Mouse (Mus musculus) forebrain, embryonic 14.5 days (tissue): ENCODE results near the gene Hs3st5. TPM values are rescaled to one million over a fixed set of nuclear protein-coding genes. Genes with fewer than 3 reads are reported as not detected.

Experiments used
- ATAC-seq: fragments of 200-750 bp; cut with Nextera tagmentation; 2 replicates; pipeline ENCODE4 v1.8.0; 2017; ENCODE audit warnings: mild to moderate bottlenecking, moderate library complexity
- DNase-seq: peaks from one replicate; pipeline ENCODE4 v3.0.0-alpha.2; 2015; ENCODE audit warnings: low spot score
- H3K27ac ChIP-seq: fragments of 300-500 bp; sonication (generic); 2 replicates; pipeline ENCODE4 v1.5.1; 2014; ENCODE audit warnings: low read depth, mild to moderate bottlenecking, control low read depth, low read length, moderate library complexity
- H3K27me3 ChIP-seq: fragments of 300-500 bp; sonication (generic); replicated peaks from 2 replicates; pipeline ENCODE4 v1.6.1; 2014; ENCODE audit warnings: low read length, control low read depth, mixed read lengths; ENCODE audit not compliant: control insufficient read depth, insufficient read depth
- H3K36me3 ChIP-seq: fragments of 300-500 bp; sonication (generic); 2 replicates; pipeline ENCODE4 v1.6.1; 2014; ENCODE audit warnings: low read length, control low read depth; ENCODE audit not compliant: control insufficient read depth, insufficient read depth
- H3K4me1 ChIP-seq: fragments of 300-500 bp; sonication (generic); 2 replicates; pipeline ENCODE4 v1.6.1; 2014; ENCODE audit warnings: antibody characterized with exemption, low read length, control low read depth; ENCODE audit not compliant: control insufficient read depth, insufficient read depth
- H3K4me2 ChIP-seq: fragments of 300-500 bp; sonication (generic); 2 replicates; pipeline ENCODE4 v1.6.1; 2014; ENCODE audit warnings: mild to moderate bottlenecking, control low read depth, low read length
- H3K4me3 ChIP-seq: fragments of 300-500 bp; sonication (generic); 2 replicates; pipeline ENCODE4 v1.5.1; 2014; ENCODE audit warnings: low read depth, low read length, control low read depth
- H3K9ac ChIP-seq: fragments of 300-500 bp; sonication (generic); 2 replicates; pipeline ENCODE4 v1.6.1; 2014; ENCODE audit warnings: mild to moderate bottlenecking, low read length, control low read depth, moderate library complexity
- H3K9me3 ChIP-seq: fragments of 300-500 bp; sonication (generic); replicated peaks from 2 replicates; pipeline ENCODE4 v1.6.1; 2016; ENCODE audit warnings: low read length, control low read depth, mixed read lengths; ENCODE audit not compliant: control insufficient read depth
- WGBS: fragments of 180-500 bp; shearing (Covaris S2); extraction: QIAGEN DNeasy Blood & Tissue Kit; methylation state at CpG from one replicate; pipeline ENCODE4 v1.1.7; 2014; 5-methylcytosine and 5-hydroxymethylcytosine counted together
- polyA plus RNA-seq: library from polyadenylated mRNA; unstranded; fragments of >200 nt; fragmentation: Nextera tagmentation; extraction: Ambion mirVana; gene quantifications from 2 replicates; pipeline ENCODE4 v1.2.1, GENCODE M21; 2014

Hs3st5 gene
- 6.7 and 9.7 TPM in 2 replicates for polyA plus RNA-seq

GRCm38 (mm10) chr10:36506727-36507555, at the start of gene Hs3st5:
Gene Hs3st5, plus strand, starts transcription at chr10:36506814.
- H3K27ac ChIP-seq: no peak within 1 kb of the TSS
- peak; percentile 88 for ATAC-seq
- WGBS: under 1% methylated on average over 68 of the region's 71 CpGs

GRCm38 (mm10) chr10:36468664-36469063, 38.0 kb upstream of the Hs3st5 start:
- Histone ChIP-seq H3K4me1 (no peaks in the 10 kb centered on the region), H3K9me3 (no peaks in the 10 kb centered on the region), H3K4me3 (no peak overlapping the region), H3K4me2 (no peak overlapping the region), H3K27ac (no peak overlapping the region), H3K9ac (no peak overlapping the region), H3K36me3 (no peaks in the 10 kb centered on the region), H3K27me3 (no peaks in the 10 kb centered on the region)
- no peak for DNase-seq
- WGBS: 94% methylated on average over 3 of the region's 3 CpGs
- no peak for ATAC-seq

More at GRCm38 (mm10) chr10:36506727-36507555, at the start of gene Hs3st5:
- Histone ChIP-seq H3K4me3 (peak within 1 kb of the TSS; percentile 63), H3K27me3 (0 out of 2 replicates have a peak, but pooled peaks cover 3% of the 10 kb centered on the region), H3K4me1 (no peaks in the 10 kb centered on the region), H3K9me3 (no peaks in the 10 kb centered on the region), H3K4me2 (peak within 1 kb of the TSS; percentile 97), H3K9ac (peak within 1 kb of the TSS; percentile 70), H3K36me3 (no peaks in the 10 kb centered on the region)
- DNase-seq: peak; percentile 73

GRCm38 (mm10) chr10:36471135-36471534, 35.5 kb upstream of the Hs3st5 start:
- no peak overlapping the region for H3K4me2 ChIP-seq
- no peak overlapping the region for H3K4me3 ChIP-seq
- H3K27me3 ChIP-seq: no peaks in the 10 kb centered on the region
- H3K9ac ChIP-seq: no peak overlapping the region
- no peak overlapping the region for H3K27ac ChIP-seq
- H3K4me1 ChIP-seq: no peaks in the 10 kb centered on the region
- no peak for ATAC-seq
- DNase-seq: peak; percentile 4
- no peaks in the 10 kb centered on the region for H3K36me3 ChIP-seq
- no peaks in the 10 kb centered on the region for H3K9me3 ChIP-seq
- WGBS: 68% methylated on average over 3 of the region's 3 CpGs

GRCm38 (mm10) chr10:36474834-36475233, 31.8 kb upstream of the Hs3st5 start:
- H3K9ac ChIP-seq: no peak overlapping the region
- WGBS: 77% methylated on average over 3 of the region's 3 CpGs
- no peaks in the 10 kb centered on the region for H3K4me1 ChIP-seq
- ATAC-seq (no peak), DNase-seq (no peak)
- no peaks in the 10 kb centered on the region for H3K9me3 ChIP-seq
- no peak overlapping the region for H3K4me2 ChIP-seq
- H3K36me3 ChIP-seq: no peaks in the 10 kb centered on the region
- H3K27ac ChIP-seq: no peak overlapping the region
- H3K4me3 ChIP-seq: no peak overlapping the region
- no peaks in the 10 kb centered on the region for H3K27me3 ChIP-seq

GRCm38 (mm10) chr10:36477543-36477942, 29.1 kb upstream of the Hs3st5 start:
- no peak overlapping the region for H3K4me2 ChIP-seq
- H3K9ac ChIP-seq: no peak overlapping the region
- no peaks in the 10 kb centered on the region for H3K27me3 ChIP-seq
- no peak overlapping the region for H3K4me3 ChIP-seq
- no peaks in the 10 kb centered on the region for H3K36me3 ChIP-seq
- no peak for DNase-seq
- H3K4me1 ChIP-seq: no peaks in the 10 kb centered on the region
- WGBS: 81% methylated on average over 4 of the region's 4 CpGs
- no peaks in the 10 kb centered on the region for H3K9me3 ChIP-seq
- ATAC-seq: no peak
- no peak overlapping the region for H3K27ac ChIP-seq

- no peaks in the 10 kb centered on the region for H3K27me3 ChIP-seq
- H3K4me1 ChIP-seq: no peaks in the 10 kb centered on the region
- no peak overlapping the region for H3K4me3 ChIP-seq
- 9% methylated on average over 2 of the region's 2 CpGs for WGBS
- H3K4me2 ChIP-seq: no peak overlapping the region
- ATAC-seq: peak; percentile 71; the same call in 1 of the 2 replicates
- H3K9me3 ChIP-seq: no peaks in the 10 kb centered on the region
- DNase-seq: peak; percentile 46
- no peak overlapping the region for H3K27ac ChIP-seq
- H3K36me3 ChIP-seq: no peaks in the 10 kb centered on the region
- no peak overlapping the region for H3K9ac ChIP-seq
Observed at GRCm38 (mm10) chr10:36483362-36483761, 23.3 kb upstream of the Hs3st5 start.

- Histone ChIP-seq H3K27ac (no peak overlapping the region), H3K9ac (no peak overlapping the region), H3K36me3 (no peaks in the 10 kb centered on the region), H3K4me3 (no peak overlapping the region), H3K4me2 (no peak overlapping the region), H3K4me1 (no peaks in the 10 kb centered on the region), H3K9me3 (no peaks in the 10 kb centered on the region), H3K27me3 (no peaks in the 10 kb centered on the region)
- WGBS: 43% methylated on average over 3 of the region's 3 CpGs
- DNase-seq (no peak), ATAC-seq (no peak)
Observed at GRCm38 (mm10) chr10:36484011-36484410, 22.6 kb upstream of the Hs3st5 start.

- no peaks in the 10 kb centered on the region for H3K9me3 ChIP-seq
- no peak for DNase-seq
- no peak overlapping the region for H3K9ac ChIP-seq
Observed at GRCm38 (mm10) chr10:36484728-36485300, 21.8 kb upstream of the Hs3st5 start.

GRCm38 (mm10) chr10:36493566-36493965, 13.0 kb upstream of the Hs3st5 start:
- 92% methylated on average over 1 of the region's 1 CpGs for WGBS
- ATAC-seq (no peak), DNase-seq (no peak)
- Histone ChIP-seq H3K9ac (no peak overlapping the region), H3K9me3 (no peaks in the 10 kb centered on the region), H3K27me3 (no peaks in the 10 kb centered on the region), H3K4me1 (no peaks in the 10 kb centered on the region), H3K27ac (no peak overlapping the region), H3K4me2 (no peak overlapping the region), H3K36me3 (no peaks in the 10 kb centered on the region), H3K4me3 (no peak overlapping the region)

More at GRCm38 (mm10) chr10:36484728-36485300, 21.8 kb upstream of the Hs3st5 start:
- Histone ChIP-seq H3K4me3 (no peak overlapping the region), H3K27me3 (no peaks in the 10 kb centered on the region), H3K4me2 (no peak overlapping the region), H3K36me3 (no peaks in the 10 kb centered on the region), H3K4me1 (no peaks in the 10 kb centered on the region), H3K27ac (no peak overlapping the region)
- 57% methylated on average over 1 of the region's 1 CpGs for WGBS
- no peak for ATAC-seq
